ENCODE assay signal across 8 mouse cellular contexts in the genomic region with DNA sequence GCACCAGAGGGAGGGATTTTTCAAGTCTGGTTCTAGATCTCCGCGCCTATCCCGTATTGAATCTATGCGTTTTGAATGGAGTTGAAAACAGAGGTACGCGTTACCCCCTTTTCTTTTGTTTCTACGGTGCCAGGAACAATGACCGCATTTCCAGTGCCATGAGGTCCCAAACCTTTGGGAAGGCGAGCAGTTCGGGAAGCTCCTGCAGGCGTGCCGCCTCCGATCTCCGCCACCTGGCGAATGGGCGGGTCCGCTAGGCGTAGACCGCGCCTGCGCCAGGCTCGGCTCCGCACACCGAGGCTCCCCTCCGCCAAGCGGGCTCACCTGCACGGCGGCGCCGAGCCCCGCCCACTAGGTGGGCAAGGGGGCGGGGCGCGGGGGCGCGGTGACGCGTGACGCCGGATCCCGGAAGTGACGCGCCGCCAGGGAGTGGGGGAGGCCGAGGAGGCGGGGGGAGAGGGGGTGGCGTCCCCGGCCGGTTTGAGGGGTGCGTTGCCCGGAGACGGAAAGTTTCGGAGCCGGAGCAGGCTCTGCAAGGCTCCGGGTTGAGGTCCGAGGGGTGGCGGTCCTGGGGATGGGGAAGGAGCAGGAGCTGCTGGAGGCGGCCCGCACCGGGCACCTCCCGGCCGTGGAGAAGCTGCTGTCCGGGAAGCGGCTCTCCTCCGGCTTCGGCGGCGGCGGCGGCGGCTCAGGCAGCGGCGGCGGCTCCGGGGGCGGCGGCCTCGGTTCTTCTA. TPM values are rescaled to one million over a fixed set of nuclear protein-coding genes. Genes with fewer than 3 reads are reported as not detected.
DNase-seq lines count a peak whose midpoint lies in the region; ATAC-seq and TF ChIP-seq lines count a peak whose summit lies in the region.

A gene (plus strand): TSS at position 419 of the 734 bp plus-strand sequence.

- peaks cover 14% of the 10 kb centered on the region for H3K36me3 ChIP-seq in hindbrain, embryonic 13.5 days
- no peaks in the 10 kb centered on the region; the same call in 1 of the 2 replicates for H3K36me3 ChIP-seq in macrophage (ENCODE audit: inconsistent target)

- H3K4me3 ChIP-seq in hindbrain, embryonic 13.5 days: peak within 1 kb of the TSS; percentile 96
- peak within 1 kb of the TSS; percentile 99 for H3K4me3 ChIP-seq in macrophage (ENCODE audit: inconsistent target)

- peak within 1 kb of the TSS; percentile 87 for H3K4me2 ChIP-seq in hindbrain, embryonic 13.5 days

- H3K27me3 ChIP-seq in Patski: no peaks in the 10 kb centered on the region
- no peaks in the 10 kb centered on the region for H3K27me3 ChIP-seq in hindbrain, embryonic 13.5 days

- peak; percentile 78 for TF ChIP-seq CTCF in Patski (IDR thresholded peaks at IDR 0.05)

- 1% methylated on average over 76 of the region's 78 CpGs for WGBS in hindbrain, embryonic 13.5 days
- WGBS in macrophage (ENCODE audit: missing documents): under 1% methylated on average over 71 of the region's 78 CpGs

- H3K27ac ChIP-seq in hindbrain, embryonic 13.5 days: peak within 1 kb of the TSS; percentile 93
- H3K27ac ChIP-seq in macrophage: peak within 1 kb of the TSS; percentile 91

- peak within 1 kb of the TSS; percentile 93 for H3K9ac ChIP-seq in hindbrain, embryonic 13.5 days

- H3K79me2 ChIP-seq in macrophage (ENCODE audit: inconsistent target): peaks cover 66% of the 10 kb centered on the region

- CTCF ChIA-PET in Patski (lab: Charles Lee): no interaction called here

- POLR2A ChIA-PET in Patski (lab: Charles Lee): interaction anchor here (0.6 to 1.0 kb wide), 2 partner anchors 79 to 84 kb away, joined by 8 to 11 read pairs; no protein-coding TSS in a partner anchor

- DNase-seq in Patski (ENCODE audit: low read depth, low spot score): no peak
- DNase-seq in cerebellum, postnatal 10 days: peak; percentile 96 to 97
- DNase-seq in frontal cortex, postnatal 14 days (ENCODE audit: low spot score in 2 of 2): peak; percentile 57 to 73
- DNase-seq in left cerebral cortex, adult 18-20 months (ENCODE audit: low spot score in 2 of 2): peak; percentile 73 to 74
- DNase-seq in right cerebral cortex, adult 18-20 months: peak; percentile 82
- DNase-seq in urinary bladder, postnatal 10 days (ENCODE audit: low spot score): peak; percentile 66

- ATAC-seq in Patski: peak; percentile 37
- ATAC-seq in hindbrain, embryonic 13.5 days (ENCODE audit: low FRiP score): peak; percentile 87

- in situ Hi-C loops in Patski (cut with MboI; ENCODE audit: low pct_unique_long_range_greater_than_20kb): loop anchor here (5.0 kb wide), 2 partner anchors 78 to 163 kb away; no protein-coding TSS in a partner anchor

- H3K4me1 ChIP-seq in hindbrain, embryonic 13.5 days (replicated peaks): peaks cover 58% of the 10 kb centered on the region

- H3K9me3 ChIP-seq in hindbrain, embryonic 13.5 days: no peaks in the 10 kb centered on the region

RNA-seq across cellular contexts. Expression of the gene that starts here (rescaled TPM):
- 15.3 TPM for polyA plus RNA-seq in Patski (2021)
- polyA plus RNA-seq in hindbrain, embryonic 13.5 days (2015; fragmentation: Nextera tagmentation; extraction: Ambion mirVana): 58.6 and 75.2 TPM in 2 replicates
- total RNA-seq in left cerebral cortex, adult 18-20 months (2021): 10 to 100 TPM; 39.5 to 44.5 TPM
- 100 to 1,000 TPM in 22 of 26 experiments, 10 to 100 TPM in 4; 38.3 to 296 (median 144) TPM for total RNA-seq in macrophage (2018; cell fraction: chromatin; rRNA removed)
- 10 to 100 TPM; 14.0 to 52.9 (median 29.3) TPM for total RNA-seq in macrophage (2018; cell fraction: cytosol; rRNA removed)
- total RNA-seq in macrophage (2018; cell fraction: nucleus; rRNA removed): 100 to 1,000 TPM in 13 of 26 experiments, 10 to 100 TPM in 13; 34.3 to 144 (median 101) TPM
- polyA plus RNA-seq in macrophage (2018): 12.3 to 26.5 TPM (median 21.0 TPM) in 3 replicates
